Mouse (Mus musculus) embryonic fibroblast, embryonic 13.5 days (primary cell): ENCODE results near the gene Thbs3.

Experiments used
- CTCF ChIP-seq: IDR thresholded peaks from 2 replicates; pipeline ENCODE4 v1.5.1; 2011; ENCODE audit warnings: mild to moderate bottlenecking, control low read depth, low read length, moderate library complexity, borderline replicate concordance; ENCODE audit not compliant: insufficient read depth
- POLR2A ChIP-seq: IDR thresholded peaks from 2 replicates; pipeline ENCODE4 v1.6.1; 2011; ENCODE audit warnings: low read depth, mild to moderate bottlenecking, control low read depth, low read length, moderate library complexity

- TF ChIP-seq CTCF (no peak), POLR2A (no peak)
These were observed 18.7 kb downstream of the Thbs3 start for GRCm38 (mm10) chr3:89233562-89234110.
